Mouse (Mus musculus): ENCODE data around the gene Pex10. TPM values are rescaled to one million over a fixed set of nuclear protein-coding genes. Genes with fewer than 3 reads are reported as not detected.
A peak's percentile ranks its signal among the peaks of the same experiment; 100 is the strongest.

The Pex10 gene
- polyA plus RNA-seq, 1 experiment = 6.5 TPM

DNA sequence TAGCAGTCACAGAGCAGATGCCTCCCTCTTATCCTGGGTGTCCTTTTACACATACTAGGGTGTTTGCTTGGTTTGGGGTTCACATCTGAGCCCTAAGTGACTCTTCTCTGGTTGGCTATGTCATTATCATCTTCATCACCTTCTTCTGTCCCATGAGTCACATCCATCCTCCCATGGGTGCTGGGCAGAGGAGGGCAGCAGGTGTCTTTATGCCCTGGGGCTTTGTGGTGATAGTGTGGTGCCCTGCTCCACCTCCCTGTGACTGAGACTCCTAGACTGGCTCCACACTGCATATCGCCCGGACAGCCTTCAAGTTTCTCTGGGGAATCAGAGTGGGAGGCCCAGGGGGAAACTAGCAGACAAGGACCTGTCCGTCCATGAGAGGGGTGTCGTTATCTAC is 31.8 kb downstream of the Pex10 start:
- no peak for TF ChIP-seq POLR2A (IDR thresholded peaks at IDR 0.05; ENCODE audit: borderline replicate concordance, low read depth, low read length)
- TF ChIP-seq CTCF (IDR thresholded peaks at IDR 0.05; ENCODE audit: low read depth, low read length) = no peak
- no peak overlapping the region for H3K4me3 ChIP-seq (ENCODE audit: insufficient read depth, low read length)
- peaks cover 9% of the 10 kb centered on the region for H3K4me1 ChIP-seq (ENCODE audit: control insufficient read depth, insufficient read depth, low read length)
- H3K27ac ChIP-seq (ENCODE audit: insufficient read depth, low read depth, low read length) = no peak overlapping the region

DNA sequence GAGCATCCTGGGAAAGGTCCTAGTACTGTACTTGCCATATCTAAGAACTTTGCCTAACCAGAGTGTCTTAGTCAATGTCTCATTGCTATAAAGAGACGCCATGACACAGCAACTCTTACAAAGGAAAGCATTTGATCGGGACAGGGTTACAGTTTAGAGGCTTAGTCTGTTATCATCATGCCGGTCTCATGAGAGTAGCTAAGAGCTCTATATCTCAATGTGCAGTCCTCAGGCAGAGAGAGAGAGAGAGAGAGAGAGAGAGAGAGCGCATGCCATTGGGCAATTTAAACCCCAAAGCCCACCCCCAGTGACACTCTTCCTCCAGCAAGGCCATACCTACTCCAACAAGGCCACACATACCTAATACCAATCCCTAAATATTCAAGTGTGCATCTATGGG is 41.1 kb downstream of the Pex10 start:
- H3K4me3 ChIP-seq (ENCODE audit: insufficient read depth, low read length) = no peak overlapping the region
- H3K4me1 ChIP-seq (ENCODE audit: control insufficient read depth, insufficient read depth, low read length) = peaks cover 3% of the 10 kb centered on the region
- H3K27ac ChIP-seq (ENCODE audit: insufficient read depth, low read depth, low read length) = no peak overlapping the region
- no peak for TF ChIP-seq POLR2A (IDR thresholded peaks at IDR 0.05; ENCODE audit: borderline replicate concordance, low read depth, low read length)

DNA sequence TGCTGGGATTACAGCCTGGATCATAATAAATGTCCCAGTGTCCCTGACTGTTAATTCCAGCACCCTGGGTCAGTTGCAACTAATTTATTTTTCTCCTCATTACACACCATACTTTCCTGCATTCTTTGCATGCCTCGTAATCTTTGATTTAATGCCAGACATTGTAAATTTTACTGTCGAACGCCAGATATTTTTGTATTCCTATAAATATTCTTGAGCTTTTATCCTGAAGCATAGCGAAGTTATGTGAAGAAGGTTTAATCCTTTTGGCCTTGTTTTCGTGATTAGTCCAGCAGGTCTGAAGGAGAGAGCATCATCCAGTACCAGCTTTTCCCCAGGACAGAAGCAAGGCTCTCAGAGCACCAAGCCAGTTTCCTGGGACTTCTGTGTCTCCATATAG is 42.7 kb downstream of the Pex10 start:
- Histone ChIP-seq H3K4me3 (ENCODE audit: insufficient read depth, low read length) (no peak overlapping the region), H3K27ac (ENCODE audit: insufficient read depth, low read depth, low read length) (no peak overlapping the region), H3K4me1 (ENCODE audit: control insufficient read depth, insufficient read depth, low read length) (peaks cover 3% of the 10 kb centered on the region)
- no peak for TF ChIP-seq CTCF (IDR thresholded peaks at IDR 0.05; ENCODE audit: low read depth, low read length)

DNA sequence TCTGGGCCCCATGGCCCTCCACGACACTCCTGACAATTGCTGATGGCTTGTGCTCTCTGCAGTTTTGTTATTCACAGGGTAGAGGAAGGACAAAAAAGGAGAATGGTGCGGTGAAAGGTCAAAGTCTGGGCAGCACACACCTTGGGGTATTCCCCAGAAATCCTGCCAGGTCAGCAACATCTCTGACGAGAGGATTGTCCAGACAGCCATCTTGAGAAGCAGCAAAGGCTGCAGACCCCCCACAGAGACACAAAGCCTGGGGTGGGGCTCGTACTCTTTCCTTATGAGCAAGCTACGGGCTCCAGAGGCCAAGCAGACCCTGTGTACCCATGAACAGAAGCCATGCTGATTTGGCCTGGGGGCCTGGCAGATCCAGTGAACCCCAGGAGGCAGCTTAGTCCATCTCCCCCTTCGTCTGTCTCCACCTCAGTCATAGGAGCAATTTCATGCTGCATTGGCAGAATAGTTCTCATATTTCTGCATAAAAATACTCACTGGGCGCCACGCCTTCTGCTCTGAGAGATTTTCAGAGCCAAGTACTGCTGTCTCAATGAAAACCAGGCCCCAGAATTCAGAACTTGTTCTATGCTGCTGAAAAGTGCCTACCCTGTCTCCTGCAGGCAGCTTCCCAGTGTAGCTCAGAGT is 47.1 kb downstream of the Pex10 start:
- Histone ChIP-seq H3K27ac (ENCODE audit: insufficient read depth, low read depth, low read length) (no peak overlapping the region), H3K4me1 (ENCODE audit: control insufficient read depth, insufficient read depth, low read length) (peaks cover 12% of the 10 kb centered on the region), H3K4me3 (ENCODE audit: insufficient read depth, low read length) (no peak overlapping the region)
- TF ChIP-seq POLR2A (IDR thresholded peaks at IDR 0.05; ENCODE audit: borderline replicate concordance, low read depth, low read length) = no peak
- TF ChIP-seq CTCF (IDR thresholded peaks at IDR 0.05; ENCODE audit: low read depth, low read length) = no peak

- Histone ChIP-seq H3K4me3 (ENCODE audit: insufficient read depth, low read length) (no peak overlapping the region), H3K27ac (ENCODE audit: insufficient read depth, low read depth, low read length) (no peak overlapping the region), H3K4me1 (ENCODE audit: control insufficient read depth, insufficient read depth, low read length) (peaks cover 24% of the 10 kb centered on the region)
- no peak for TF ChIP-seq CTCF (IDR thresholded peaks at IDR 0.05; ENCODE audit: low read depth, low read length)
- no peak for TF ChIP-seq POLR2A (IDR thresholded peaks at IDR 0.05; ENCODE audit: borderline replicate concordance, low read depth, low read length)
Observed at GRCm38 (mm10) chr4:155116607-155117006, 49.8 kb downstream of the Pex10 start.

DNA sequence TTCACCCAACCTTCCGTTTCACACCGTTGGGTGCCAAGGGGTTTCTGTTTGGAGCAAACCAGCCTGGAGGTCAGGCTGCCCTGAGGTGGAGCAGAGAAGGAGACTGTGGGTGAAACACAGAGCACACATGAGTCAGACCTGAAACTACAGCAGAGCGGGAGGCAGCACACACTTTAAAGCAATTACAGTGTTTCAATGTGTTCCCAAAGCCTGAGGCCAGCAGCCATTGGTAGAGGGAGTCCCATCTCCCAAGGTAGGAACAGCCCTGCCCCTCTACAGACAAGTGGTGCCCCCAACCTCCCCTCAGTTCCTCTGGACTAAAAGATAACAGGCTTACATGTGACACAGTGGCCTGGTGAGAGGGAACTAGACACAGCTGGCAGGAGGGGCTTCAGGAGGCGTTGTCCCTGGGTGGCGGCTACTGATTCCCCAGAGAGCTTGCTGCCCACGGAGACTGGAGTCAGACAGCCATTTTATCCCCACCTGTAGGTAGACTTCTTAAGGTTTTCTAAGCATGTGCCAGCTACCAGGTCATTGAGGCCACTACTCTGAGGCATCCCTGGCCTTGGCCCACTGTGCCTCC is 50.7 kb downstream of the Pex10 start:
- no peak overlapping the region for H3K27ac ChIP-seq (ENCODE audit: insufficient read depth, low read depth, low read length)
- H3K4me1 ChIP-seq (ENCODE audit: control insufficient read depth, insufficient read depth, low read length) = peaks cover 32% of the 10 kb centered on the region
- no peak overlapping the region for H3K4me3 ChIP-seq (ENCODE audit: insufficient read depth, low read length)
- TF ChIP-seq CTCF (IDR thresholded peaks at IDR 0.05; ENCODE audit: low read depth, low read length) (no peak), POLR2A (IDR thresholded peaks at IDR 0.05; ENCODE audit: borderline replicate concordance, low read depth, low read length) (no peak)

- Histone ChIP-seq H3K4me3 (ENCODE audit: insufficient read depth, low read length) (no peak overlapping the region), H3K27ac (ENCODE audit: insufficient read depth, low read depth, low read length) (no peak overlapping the region), H3K4me1 (ENCODE audit: control insufficient read depth, insufficient read depth, low read length) (peaks cover 32% of the 10 kb centered on the region)
- no peak for TF ChIP-seq POLR2A (IDR thresholded peaks at IDR 0.05; ENCODE audit: borderline replicate concordance, low read depth, low read length)
- no peak for TF ChIP-seq CTCF (IDR thresholded peaks at IDR 0.05; ENCODE audit: low read depth, low read length)
Observed at GRCm38 (mm10) chr4:155118278-155118677, 51.5 kb downstream of the Pex10 start.

DNA sequence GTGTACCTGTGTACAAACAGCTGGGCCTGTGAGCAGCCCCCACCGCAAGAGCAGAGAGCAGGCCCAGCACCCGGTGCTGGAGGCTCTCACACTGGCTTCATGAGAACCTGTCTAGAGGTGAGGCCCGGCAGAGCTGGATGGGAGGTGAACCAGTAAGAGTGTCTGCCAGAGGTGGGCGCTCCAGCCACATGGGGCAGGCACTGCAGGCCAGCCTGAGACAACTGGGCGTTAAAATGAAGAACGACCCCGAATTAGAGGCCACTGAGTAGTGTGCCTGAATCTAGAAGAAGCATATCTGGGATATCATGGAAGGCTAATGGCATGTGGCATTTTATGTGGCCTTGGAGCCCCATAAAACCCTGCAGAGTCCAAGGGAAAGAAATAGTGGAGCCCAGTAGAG is 53.2 kb downstream of the Pex10 start:
- H3K27ac ChIP-seq (ENCODE audit: insufficient read depth, low read depth, low read length) = no peak overlapping the region
- no peak for TF ChIP-seq POLR2A (IDR thresholded peaks at IDR 0.05; ENCODE audit: borderline replicate concordance, low read depth, low read length)
- TF ChIP-seq CTCF (IDR thresholded peaks at IDR 0.05; ENCODE audit: low read depth, low read length) = no peak
- no peak overlapping the region for H3K4me3 ChIP-seq (ENCODE audit: insufficient read depth, low read length)
- H3K4me1 ChIP-seq (ENCODE audit: control insufficient read depth, insufficient read depth, low read length) = peaks cover 32% of the 10 kb centered on the region

DNA sequence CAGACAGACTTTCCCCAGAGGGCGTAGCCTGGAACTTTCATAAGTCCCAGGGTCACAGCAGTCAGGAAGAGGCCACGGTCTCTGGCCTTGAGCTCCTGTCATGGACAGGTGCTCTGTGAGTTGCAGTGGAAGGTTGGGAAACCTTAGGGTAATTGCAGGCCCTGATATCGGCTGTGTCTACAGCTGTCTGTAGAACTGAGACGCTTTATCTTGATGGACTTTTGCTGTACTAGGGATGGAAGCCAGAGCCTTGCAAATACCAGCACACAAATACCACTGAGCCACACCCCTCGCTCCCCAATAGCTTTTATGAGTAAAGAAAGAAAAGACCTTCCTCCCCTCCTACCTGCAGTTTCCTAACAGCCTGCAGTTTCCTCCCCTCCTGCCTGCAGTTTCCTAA is 53.8 kb downstream of the Pex10 start:
- peaks cover 32% of the 10 kb centered on the region for H3K4me1 ChIP-seq (ENCODE audit: control insufficient read depth, insufficient read depth, low read length)
- no peak overlapping the region; the same call in 1 of the 2 replicates for H3K27ac ChIP-seq (ENCODE audit: insufficient read depth, low read depth, low read length)

GRCm38 (mm10) chr4:155121222-155121621 is 54.4 kb downstream of the Pex10 start:
- Histone ChIP-seq H3K4me3 (ENCODE audit: insufficient read depth, low read length) (no peak overlapping the region), H3K4me1 (ENCODE audit: control insufficient read depth, insufficient read depth, low read length) (peaks cover 30% of the 10 kb centered on the region), H3K27ac (ENCODE audit: insufficient read depth, low read depth, low read length) (peak overlapping the region; percentile 51)
- TF ChIP-seq POLR2A (IDR thresholded peaks at IDR 0.05; ENCODE audit: borderline replicate concordance, low read depth, low read length) (no peak), CTCF (IDR thresholded peaks at IDR 0.05; ENCODE audit: low read depth, low read length) (no peak)

More for the DNA sequence above, 53.8 kb downstream of the Pex10 start:
- TF ChIP-seq POLR2A (IDR thresholded peaks at IDR 0.05; ENCODE audit: borderline replicate concordance, low read depth, low read length) (no peak), CTCF (IDR thresholded peaks at IDR 0.05; ENCODE audit: low read depth, low read length) (no peak)
- H3K4me3 ChIP-seq (ENCODE audit: insufficient read depth, low read length) = no peak overlapping the region

Other genes starting within 250 kb of the Pex10 start
- gene Ttc34, start 229.6 kb upstream of the Pex10 start, polyA plus RNA-seq (2012; ENCODE audit: insufficient read depth, insufficient read length, missing spikeins) = not detected in 2 replicates
- gene Mmel1, start 197.4 kb upstream of the Pex10 start, polyA plus RNA-seq (2012; ENCODE audit: insufficient read depth, insufficient read length, missing spikeins) = not detected in 2 replicates
- gene Fam213b, start 167.9 kb upstream of the Pex10 start, polyA plus RNA-seq (2012; ENCODE audit: insufficient read depth, insufficient read length, missing spikeins) = 34.3 and 38.2 TPM in 2 replicates
- 117 and 135 TPM in 2 replicates for gene Tnfrsf14, start 138.5 kb upstream of the Pex10 start, polyA plus RNA-seq (2012; ENCODE audit: insufficient read depth, insufficient read length, missing spikeins)
- gene Hes5, start 106.1 kb upstream of the Pex10 start, polyA plus RNA-seq (2012; ENCODE audit: insufficient read depth, insufficient read length, missing spikeins) = not detected in 2 replicates
- gene Pank4, start 102.9 kb upstream of the Pex10 start, polyA plus RNA-seq (2012; ENCODE audit: insufficient read depth, insufficient read length, missing spikeins) = 20.2 and 24.1 TPM in 2 replicates
- gene Plch2, start 10.2 kb upstream of the Pex10 start, polyA plus RNA-seq (2012; ENCODE audit: insufficient read depth, insufficient read length, missing spikeins) = not detected in 2 replicates
- gene Rer1, start 19.4 kb downstream of the Pex10 start, polyA plus RNA-seq (2012; ENCODE audit: insufficient read depth, insufficient read length, missing spikeins) = 95.7 and 97.9 TPM in 2 replicates
- gene Morn1, start 19.6 kb downstream of the Pex10 start, polyA plus RNA-seq (2012; ENCODE audit: insufficient read depth, insufficient read length, missing spikeins) = 2.5 and 4.5 TPM in 2 replicates
- gene Ski, start 155.6 kb downstream of the Pex10 start, polyA plus RNA-seq (2012; ENCODE audit: insufficient read depth, insufficient read length, missing spikeins) = 61.1 and 63.9 TPM in 2 replicates
- gene Faap20, start 182.8 kb downstream of the Pex10 start, polyA plus RNA-seq (2012; ENCODE audit: insufficient read depth, insufficient read length, missing spikeins) = 27.9 and 28.1 TPM in 2 replicates

Data from bone marrow macrophage, adult 2 months (primary cell).